Comparison of ENCODE assay signal across 23 mouse cellular contexts in genomic region chr7:67634210-67634609, GRCm38 (mm10).
"Had no signal": no experiment of that assay in that cellular context is flagged by ENCODE, and none has a peak within 500 bp of the region (broad histone marks: within the 10 kb centered on the region; RNA-seq: fewer than 3 reads in every experiment).

No protein-coding gene starts in this region.

- DNase-seq: left cerebral cortex, postnatal 4 days; lung, adult 18-20 months; lung, postnatal 10 days; lung, postnatal 36 days; retina, postnatal 1 day; right cerebral cortex, postnatal 25 days; spleen, adult 18-20 months; thymus, adult 18-20 months; thymus, postnatal 36 days had no signal

- H3K4me2 ChIP-seq: limb, embryonic 12.5 days; limb, embryonic 15.5 days; lung, embryonic 15.5 days; midbrain, embryonic 13.5 days; neural tube, embryonic 13.5 days; stomach, embryonic 15.5 days had no signal

- H3K27ac ChIP-seq: hindbrain, postnatal 0 days; kidney, postnatal 0 days; limb, embryonic 12.5 days; limb, embryonic 15.5 days; liver, embryonic 14.5 days; lung, embryonic 15.5 days; midbrain, embryonic 10.5 days; midbrain, embryonic 13.5 days; neural tube, embryonic 13.5 days; stomach, embryonic 15.5 days had no signal

- H3K9ac ChIP-seq: limb, embryonic 12.5 days; limb, embryonic 15.5 days; liver, embryonic 14.5 days; lung, embryonic 15.5 days; midbrain, embryonic 13.5 days; neural tube, embryonic 13.5 days; stomach, embryonic 15.5 days had no signal

- H3K4me1 ChIP-seq: midbrain, embryonic 10.5 days; midbrain, embryonic 13.5 days; stomach, embryonic 15.5 days had no signal

- ATAC-seq: hindbrain, postnatal 0 days; inflammation-experienced regulatory T-cells, adult 6 months; midbrain, embryonic 13.5 days; midbrain, embryonic 16.5 days had no signal

- H3K36me3 ChIP-seq: lung, embryonic 15.5 days; stomach, embryonic 15.5 days had no signal

- H3K4me3 ChIP-seq: limb, embryonic 12.5 days; limb, embryonic 15.5 days; lung, embryonic 15.5 days; megakaryocyte, embryonic 14.5 days; midbrain, embryonic 10.5 days; midbrain, embryonic 13.5 days; myocyte; neural tube, embryonic 13.5 days; stomach, embryonic 15.5 days had no signal

- H3K9me3 ChIP-seq: limb, embryonic 12.5 days; limb, embryonic 15.5 days; lung, embryonic 15.5 days; midbrain, embryonic 13.5 days; neural tube, embryonic 13.5 days; stomach, embryonic 15.5 days had no signal

- H3K27me3 ChIP-seq: limb, embryonic 12.5 days; limb, embryonic 15.5 days; lung, embryonic 15.5 days; megakaryocyte, embryonic 14.5 days; midbrain, embryonic 13.5 days; neural tube, embryonic 13.5 days; stomach, embryonic 15.5 days had no signal
